In the genomic region with DNA sequence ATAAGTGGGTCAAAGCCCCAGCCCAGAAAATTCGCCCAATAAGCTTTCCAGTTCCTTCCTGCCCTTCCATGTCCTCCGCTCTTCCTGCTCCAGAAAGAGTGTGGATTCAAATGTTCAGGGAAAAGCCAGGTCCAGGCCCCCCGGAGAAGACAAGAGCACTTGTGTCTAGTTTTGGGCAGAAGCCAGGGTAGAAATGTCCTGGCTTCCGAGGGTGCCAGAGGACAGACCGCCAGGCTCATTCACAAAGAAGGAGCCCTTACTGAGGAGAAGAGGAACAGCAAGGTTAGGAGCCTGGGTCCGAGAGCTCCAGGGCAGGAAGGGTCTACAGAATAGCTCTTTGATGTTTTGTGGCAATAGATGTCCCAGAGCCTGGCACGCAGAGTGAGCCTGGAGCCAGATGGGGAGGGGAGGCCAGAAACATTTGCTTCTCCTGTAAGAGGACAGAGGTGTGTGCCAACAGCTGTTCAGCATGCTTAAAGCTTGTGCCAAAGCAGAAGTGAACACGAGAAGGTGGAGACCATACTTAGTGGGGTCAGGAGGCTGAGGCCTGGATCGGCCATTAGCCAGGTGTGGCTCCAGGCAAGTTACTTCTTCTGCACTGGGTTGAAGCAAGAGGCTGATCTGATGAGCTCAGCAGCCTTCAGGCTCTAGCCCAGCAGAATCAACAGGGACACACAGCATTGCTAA, we compare ENCODE assay signal across 12 mouse cellular contexts. TPM values are rescaled to one million over a fixed set of nuclear protein-coding genes. Genes with fewer than 3 reads are reported as not detected.
DNase-seq lines count a peak whose midpoint lies in the region; TF ChIP-seq lines count a peak whose summit lies in the region.
"Had no signal": no experiment of that assay in that cellular context is flagged by ENCODE, and none has a peak within 500 bp of the region (broad histone marks: within the 10 kb centered on the region; RNA-seq: fewer than 3 reads in every experiment).

No protein-coding gene starts in this region.

- no peak overlapping the region for H3K4me3 ChIP-seq in gastrocnemius, adult 2 months
- H3K4me3 ChIP-seq: forebrain, embryonic 12.5 days; liver, embryonic 13.5 days; neural tube, embryonic 12.5 days had no signal

- DNase-seq in gastrocnemius, adult 2 months: peak; percentile 82
- DNase-seq in gastrocnemius, postnatal 4 days (ENCODE audit: low spot score in 2 of 2): no peak
- DNase-seq in left cerebral cortex, postnatal 14 days (ENCODE audit: low spot score in 2 of 2): peak; percentile 51 to 55
- no peak for DNase-seq in left cerebral cortex, adult 9 months (ENCODE audit: low spot score in 2 of 2)
- DNase-seq in brain, adult 2 months (ENCODE audit: low read depth, low spot score): peak; percentile 39
- peak; percentile 39 for DNase-seq in gastrocnemius, postnatal 14 days
- no peak for DNase-seq in embryo, embryonic 10.5 days (ENCODE audit: low spot score)
- DNase-seq: liver, embryonic 13.5 days; right cerebral cortex, postnatal 14 days had no signal

- TF ChIP-seq CTCF in gastrocnemius, adult 2 months (IDR thresholded peaks at IDR 0.05): no peak

- peak overlapping the region; percentile 84 for H3K27ac ChIP-seq in gastrocnemius, adult 2 months
- H3K27ac ChIP-seq: forebrain, embryonic 12.5 days; liver, embryonic 13.5 days; neural tube, embryonic 12.5 days had no signal

- intact Hi-C loops in gastrocnemius, adult 2 months (cut with DNase I): loop anchor here (2.0 kb wide), 1 partner anchor 35 kb away; the partner anchor contains the start of gene Mras
- intact Hi-C loops in left cerebral cortex, postnatal 14 days (cut with DNase I): no loop called here
- intact Hi-C loops in gastrocnemius, postnatal 14 days (cut with DNase I; ENCODE audit: low total_unique reads): no loop called here

RNA-seq across cellular contexts. Expression of gene Mras, which starts 35.8 kb away (rescaled TPM):
- 1 to 10 TPM; 5.0 to 5.7 TPM for total RNA-seq in gastrocnemius, adult 2 months (2021)
- 10 to 100 TPM; 12.9 to 13.2 TPM for total RNA-seq in gastrocnemius, postnatal 4 days (2021)
- total RNA-seq in left cerebral cortex, postnatal 14 days (2021): 100 to 1,000 TPM; 146 to 154 TPM
- total RNA-seq in gastrocnemius, postnatal 14 days (2021): 1 to 10 TPM; 6.8 to 7.7 TPM

RNA-seq across cellular contexts. Expression of gene Esyt3, which starts 43.1 kb away (rescaled TPM):
- total RNA-seq in gastrocnemius, adult 2 months (2021): not detected
- total RNA-seq in gastrocnemius, postnatal 4 days (2021): under 1 TPM; 0.29 to 0.37 TPM
- 1 to 10 TPM in 1 of 2 experiments, under 1 TPM in 1; 0.59 to 1.1 TPM for total RNA-seq in left cerebral cortex, postnatal 14 days (2021)
- total RNA-seq in gastrocnemius, postnatal 14 days (2021): under 1 TPM in 1 of 2 experiments, not detected in 1; 0.37 TPM
- total RNA-seq: megakaryocyte progenitor cell, adult 5-6 weeks had no signal

RNA-seq across cellular contexts. Expression of gene Nme9, which starts 49.8 kb away (rescaled TPM):
- total RNA-seq in gastrocnemius, adult 2 months (2021): not detected
- not detected for total RNA-seq in gastrocnemius, postnatal 4 days (2021)
- total RNA-seq in left cerebral cortex, postnatal 14 days (2021): not detected
- total RNA-seq in gastrocnemius, postnatal 14 days (2021): not detected
- total RNA-seq: megakaryocyte progenitor cell, adult 5-6 weeks had no signal

Comparison
In these comparisons a context has a peak if more than half of its experiments do, and no peak if none do; other contexts are left out.
1. DNase-seq: peak in gastrocnemius, adult 2 months (single experiment), left cerebral cortex, postnatal 14 days (2 of 2), brain, adult 2 months (single experiment) and gastrocnemius, postnatal 14 days (single experiment); none in gastrocnemius, postnatal 4 days (0 of 2), left cerebral cortex, adult 9 months (0 of 2) and embryo, embryonic 10.5 days (single experiment).
2. RNA of gene Mras, which starts 35.8 kb away (total RNA-seq): 146 to 154 TPM in left cerebral cortex, postnatal 14 days; 12.9 to 13.2 TPM in gastrocnemius, postnatal 4 days, 6.8 to 7.7 TPM in gastrocnemius, postnatal 14 days and 5.0 to 5.7 TPM in gastrocnemius, adult 2 months; every median in the first group is over 10 times any median in the second.